Mouse (Mus musculus): ENCODE data around the gene Csrp3. TPM values are rescaled to one million over a fixed set of nuclear protein-coding genes. Genes with fewer than 3 reads are reported as not detected.

Csrp3 gene
- polyA plus RNA-seq, 1 experiment from 2014 or later, result 1,982 TPM

DNA sequence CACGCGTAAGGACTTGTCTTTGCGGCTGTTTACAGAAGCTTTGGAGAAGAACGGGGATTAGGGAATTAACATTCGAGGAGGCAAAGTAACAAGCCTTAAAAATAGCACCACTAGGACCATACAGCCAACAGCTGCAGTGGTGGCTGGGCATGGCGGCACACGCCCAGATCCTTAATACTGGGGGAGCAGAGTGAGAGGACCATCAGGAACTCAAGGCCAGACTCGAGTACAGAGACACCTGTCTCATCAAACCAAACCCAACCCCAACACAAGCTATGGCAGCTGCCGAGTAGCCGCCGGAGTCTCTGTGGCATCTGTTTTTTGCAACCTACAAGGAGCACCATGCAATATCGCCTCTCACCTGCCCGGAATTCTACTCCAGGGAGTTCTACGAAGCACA lies 27.3 kb upstream of the Csrp3 start:
- no peak for ATAC-seq (replicated peaks; ENCODE audit: extremely low read depth, insufficient read depth, low FRiP score)
- H3K27ac ChIP-seq (ENCODE audit: low read length), result peak overlapping the region; percentile 23
- H3K36me3 ChIP-seq (ENCODE audit: control insufficient read depth, insufficient read depth), result peaks cover 62% of the 10 kb centered on the region
- no peak overlapping the region for H3K4me3 ChIP-seq (ENCODE audit: low read length)
- H3K4me1 ChIP-seq (ENCODE audit: control insufficient read depth, insufficient read depth, low read length), result peaks cover 11% of the 10 kb centered on the region
- H3K27me3 ChIP-seq (ENCODE audit: control insufficient read depth, insufficient read depth, low read length), result no peaks in the 10 kb centered on the region
- H3K4me2 ChIP-seq (ENCODE audit: low read depth, low read length), result no peak overlapping the region
- 81% methylated on average over 14 of the region's 14 CpGs for WGBS
- H3K9ac ChIP-seq (ENCODE audit: low read length), result no peak overlapping the region
- H3K9me3 ChIP-seq (replicated peaks; ENCODE audit: control insufficient read depth, low read length), result no peaks in the 10 kb centered on the region

DNA sequence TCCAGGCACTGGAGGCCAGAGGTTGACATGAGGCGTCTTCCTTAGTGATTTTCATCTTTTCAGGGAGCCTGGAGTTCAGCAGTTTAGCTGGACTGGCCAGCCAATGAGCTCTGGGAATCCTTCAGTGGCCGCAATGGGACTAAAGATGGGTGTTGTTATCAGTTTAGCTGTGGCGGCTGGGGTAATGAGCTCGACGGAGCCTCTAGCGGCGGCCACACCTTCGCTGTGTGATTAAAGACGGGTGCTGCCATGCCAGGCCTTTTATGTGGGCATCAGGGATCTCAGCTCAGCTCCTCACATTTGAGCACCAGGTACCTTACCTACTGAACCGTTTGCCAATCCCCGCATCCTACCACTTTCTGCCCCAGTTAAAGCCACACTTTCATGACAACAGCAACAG lies 23.5 kb upstream of the Csrp3 start:
- H3K27me3 ChIP-seq (ENCODE audit: control insufficient read depth, insufficient read depth, low read length), result no peaks in the 10 kb centered on the region
- H3K4me2 ChIP-seq (ENCODE audit: low read depth, low read length), result no peak overlapping the region
- no peak overlapping the region for H3K4me3 ChIP-seq (ENCODE audit: low read length)
- H3K27ac ChIP-seq (ENCODE audit: low read length), result no peak overlapping the region
- H3K9me3 ChIP-seq (replicated peaks; ENCODE audit: control insufficient read depth, low read length), result no peaks in the 10 kb centered on the region
- 78% methylated on average over 11 of the region's 11 CpGs for WGBS
- H3K4me1 ChIP-seq (ENCODE audit: control insufficient read depth, insufficient read depth, low read length), result no peaks in the 10 kb centered on the region; the same call in 1 of the 2 replicates
- H3K36me3 ChIP-seq (ENCODE audit: control insufficient read depth, insufficient read depth), result peaks cover 79% of the 10 kb centered on the region
- no peak for ATAC-seq (replicated peaks; ENCODE audit: extremely low read depth, insufficient read depth, low FRiP score)
- H3K9ac ChIP-seq (ENCODE audit: low read length), result no peak overlapping the region

DNA sequence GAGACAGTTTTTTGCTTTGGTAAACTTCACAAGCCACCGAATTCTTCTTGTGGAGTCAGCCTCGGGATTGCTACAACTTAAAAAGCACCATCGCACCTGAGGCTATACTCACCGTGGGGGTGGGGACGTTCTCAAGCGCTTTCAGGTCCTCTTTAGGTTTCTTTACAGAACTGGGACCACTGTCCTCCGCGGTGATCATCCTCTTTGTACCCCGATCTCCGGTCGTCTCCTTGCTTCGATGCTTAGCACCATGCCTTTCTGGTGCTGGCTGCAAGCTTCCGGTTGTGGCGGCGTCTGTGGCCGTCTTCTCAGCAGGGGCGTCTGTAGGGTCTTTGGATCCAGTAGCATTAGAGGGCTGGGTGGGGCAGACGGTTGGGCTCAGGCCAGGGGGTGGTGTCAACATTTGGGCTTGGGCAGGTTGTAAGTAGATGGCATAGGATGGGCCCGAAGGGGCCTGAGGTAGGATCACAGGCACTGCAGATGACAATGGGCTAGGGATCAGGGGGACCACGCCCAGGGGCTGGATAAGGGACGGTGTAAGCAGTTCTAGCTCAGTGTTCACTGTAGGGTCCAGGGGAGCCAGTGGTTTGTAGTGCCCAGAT lies 22.8 kb upstream of the Csrp3 start:
- WGBS, result 95% methylated on average over 21 of the region's 21 CpGs
- Histone ChIP-seq H3K36me3 (ENCODE audit: control insufficient read depth, insufficient read depth) (peaks cover 77% of the 10 kb centered on the region), H3K4me2 (ENCODE audit: low read depth, low read length) (no peak overlapping the region), H3K4me3 (ENCODE audit: low read length) (no peak overlapping the region), H3K27ac (ENCODE audit: low read length) (no peak overlapping the region), H3K9me3 (replicated peaks; ENCODE audit: control insufficient read depth, low read length) (no peaks in the 10 kb centered on the region), H3K27me3 (ENCODE audit: control insufficient read depth, insufficient read depth, low read length) (no peaks in the 10 kb centered on the region), H3K9ac (ENCODE audit: low read length) (no peak overlapping the region), H3K4me1 (ENCODE audit: control insufficient read depth, insufficient read depth, low read length) (no peaks in the 10 kb centered on the region; the same call in 1 of the 2 replicates)
- no peak for ATAC-seq (replicated peaks; ENCODE audit: extremely low read depth, insufficient read depth, low FRiP score)

DNA sequence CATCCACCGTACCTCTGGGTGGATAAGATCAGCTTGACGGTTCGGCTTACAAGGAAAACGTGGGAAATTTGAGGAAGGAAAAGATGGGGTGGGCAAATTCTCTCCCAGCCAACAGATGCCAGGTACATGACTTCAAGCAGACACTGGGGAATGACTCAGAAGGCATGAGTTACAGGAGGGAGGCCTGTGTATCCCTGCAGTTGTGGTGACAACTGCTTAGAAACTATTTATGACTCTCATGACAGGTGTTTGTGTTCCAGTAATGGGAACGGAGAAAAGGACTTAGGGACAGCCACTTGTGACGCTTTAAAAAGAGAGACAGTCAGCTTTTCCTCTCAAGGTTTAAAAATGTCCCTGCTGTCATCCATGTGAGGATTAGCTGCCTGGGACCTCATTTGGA lies 22.3 kb upstream of the Csrp3 start:
- H3K27ac ChIP-seq (ENCODE audit: low read length), result no peak overlapping the region
- no peak overlapping the region for H3K9ac ChIP-seq (ENCODE audit: low read length)
- WGBS, result 73% methylated on average over 6 of the region's 6 CpGs
- peaks cover 75% of the 10 kb centered on the region for H3K36me3 ChIP-seq (ENCODE audit: control insufficient read depth, insufficient read depth)
- no peaks in the 10 kb centered on the region; the same call in 1 of the 2 replicates for H3K4me1 ChIP-seq (ENCODE audit: control insufficient read depth, insufficient read depth, low read length)
- ATAC-seq (replicated peaks; ENCODE audit: extremely low read depth, insufficient read depth, low FRiP score), result no peak
- H3K4me2 ChIP-seq (ENCODE audit: low read depth, low read length), result no peak overlapping the region
- H3K27me3 ChIP-seq (ENCODE audit: control insufficient read depth, insufficient read depth, low read length), result no peaks in the 10 kb centered on the region
- no peak overlapping the region for H3K4me3 ChIP-seq (ENCODE audit: low read length)
- H3K9me3 ChIP-seq (replicated peaks; ENCODE audit: control insufficient read depth, low read length), result no peaks in the 10 kb centered on the region

DNA sequence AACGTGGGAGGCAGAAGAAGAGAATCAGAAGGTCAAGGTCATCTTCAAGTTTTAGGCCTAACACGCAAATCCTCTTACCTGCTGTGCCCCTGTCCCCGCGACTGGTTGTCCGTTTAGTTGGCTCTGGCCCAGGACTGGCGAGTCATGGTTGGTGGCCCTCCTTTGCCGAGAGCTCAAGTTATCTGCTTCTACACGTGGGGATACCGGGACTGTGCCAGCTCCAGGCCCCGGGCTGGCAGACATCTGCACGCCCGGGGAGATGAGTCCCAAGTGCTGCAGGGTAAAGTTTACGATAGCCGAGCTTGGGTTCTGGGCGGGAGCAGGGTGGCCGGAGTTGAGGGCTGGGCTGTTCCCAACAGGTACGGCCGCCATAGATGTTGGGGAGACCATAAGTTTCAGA lies 19.7 kb upstream of the Csrp3 start:
- Histone ChIP-seq H3K4me2 (ENCODE audit: low read depth, low read length) (no peak overlapping the region), H3K36me3 (ENCODE audit: control insufficient read depth, insufficient read depth) (peaks cover 52% of the 10 kb centered on the region), H3K27ac (ENCODE audit: low read length) (no peak overlapping the region), H3K27me3 (ENCODE audit: control insufficient read depth, insufficient read depth, low read length) (no peaks in the 10 kb centered on the region), H3K9me3 (replicated peaks; ENCODE audit: control insufficient read depth, low read length) (no peaks in the 10 kb centered on the region), H3K4me3 (ENCODE audit: low read length) (no peak overlapping the region), H3K4me1 (ENCODE audit: control insufficient read depth, insufficient read depth, low read length) (no peaks in the 10 kb centered on the region), H3K9ac (ENCODE audit: low read length) (no peak overlapping the region)
- 80% methylated on average over 18 of the region's 18 CpGs for WGBS
- ATAC-seq (replicated peaks; ENCODE audit: extremely low read depth, insufficient read depth, low FRiP score), result no peak

DNA sequence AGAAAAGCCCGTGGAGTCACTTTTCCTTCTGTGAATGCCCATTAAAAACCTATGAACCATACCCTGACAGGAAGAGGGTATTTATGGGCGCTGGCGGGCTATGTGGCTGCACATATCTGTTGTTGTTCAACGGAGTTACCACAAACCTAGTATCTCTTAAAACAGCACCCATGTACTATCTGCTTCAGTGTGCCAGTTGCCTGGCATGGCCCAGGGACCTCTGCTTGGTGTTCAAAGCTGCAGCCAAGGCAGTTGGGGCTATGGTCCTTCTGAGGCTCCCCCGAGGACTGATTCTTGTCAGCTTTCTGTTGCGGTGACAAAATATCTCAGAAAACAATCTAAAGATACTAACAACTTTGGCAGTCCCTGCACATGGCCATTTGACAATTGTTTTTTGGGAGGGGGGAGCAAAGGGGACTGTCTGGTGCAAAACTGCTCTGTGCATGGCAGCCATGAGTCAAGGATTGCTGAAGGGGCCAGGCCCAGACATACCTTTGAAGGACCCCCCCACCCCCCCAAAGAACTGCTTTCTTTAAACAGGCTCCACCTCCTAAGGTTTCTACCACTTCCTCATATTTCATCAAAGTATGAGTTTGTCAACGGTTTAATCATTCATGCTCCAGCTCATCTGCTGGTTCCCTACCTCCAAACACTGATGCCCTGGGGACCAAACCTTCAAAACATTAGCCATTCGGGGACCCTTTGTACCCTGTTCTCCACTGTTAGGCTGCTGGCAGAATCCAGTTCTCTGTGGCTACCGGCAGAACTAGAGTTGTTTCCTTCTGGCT lies 17.0 kb upstream of the Csrp3 start:
- H3K27me3 ChIP-seq (ENCODE audit: control insufficient read depth, insufficient read depth, low read length), result no peaks in the 10 kb centered on the region
- H3K9me3 ChIP-seq (replicated peaks; ENCODE audit: control insufficient read depth, low read length), result no peaks in the 10 kb centered on the region
- peaks cover 29% of the 10 kb centered on the region for H3K36me3 ChIP-seq (ENCODE audit: control insufficient read depth, insufficient read depth)
- no peak overlapping the region for H3K27ac ChIP-seq (ENCODE audit: low read length)
- peaks cover 5% of the 10 kb centered on the region for H3K4me1 ChIP-seq (ENCODE audit: control insufficient read depth, insufficient read depth, low read length)
- H3K9ac ChIP-seq (ENCODE audit: low read length), result no peak overlapping the region
- no peak for ATAC-seq (replicated peaks; ENCODE audit: extremely low read depth, insufficient read depth, low FRiP score)
- WGBS, result 83% methylated on average over 9 of the region's 9 CpGs
- no peak overlapping the region for H3K4me3 ChIP-seq (ENCODE audit: low read length)
- H3K4me2 ChIP-seq (ENCODE audit: low read depth, low read length), result no peak overlapping the region

DNA sequence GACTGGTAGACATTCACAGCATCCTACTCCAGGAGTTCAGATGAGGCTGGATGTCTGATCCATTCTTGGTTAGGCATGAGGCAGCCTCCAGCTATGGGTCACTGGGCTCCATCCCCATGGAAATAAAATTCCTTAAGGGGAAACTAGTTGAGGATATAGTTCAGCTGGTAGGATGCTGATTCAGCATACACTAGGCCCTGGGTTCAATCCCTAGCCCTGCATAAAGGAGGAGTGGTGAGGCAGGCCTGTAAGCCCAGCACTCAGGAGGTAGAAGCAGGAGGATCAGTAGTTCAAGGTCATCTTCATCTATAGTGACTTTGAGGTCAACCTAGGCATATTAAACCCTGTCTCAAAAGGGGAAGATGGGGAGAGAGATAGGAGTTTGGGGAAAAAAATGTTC lies 16.4 kb upstream of the Csrp3 start:
- no peak overlapping the region for H3K9ac ChIP-seq (ENCODE audit: low read length)
- no peak overlapping the region for H3K27ac ChIP-seq (ENCODE audit: low read length)
- H3K27me3 ChIP-seq (ENCODE audit: control insufficient read depth, insufficient read depth, low read length), result no peaks in the 10 kb centered on the region
- no peak overlapping the region for H3K4me3 ChIP-seq (ENCODE audit: low read length)
- H3K9me3 ChIP-seq (replicated peaks; ENCODE audit: control insufficient read depth, low read length), result no peaks in the 10 kb centered on the region
- H3K4me1 ChIP-seq (ENCODE audit: control insufficient read depth, insufficient read depth, low read length), result peaks cover 6% of the 10 kb centered on the region
- H3K4me2 ChIP-seq (ENCODE audit: low read depth, low read length), result no peak overlapping the region
- ATAC-seq (replicated peaks; ENCODE audit: extremely low read depth, insufficient read depth, low FRiP score), result no peak
- H3K36me3 ChIP-seq (ENCODE audit: control insufficient read depth, insufficient read depth), result peaks cover 24% of the 10 kb centered on the region

DNA sequence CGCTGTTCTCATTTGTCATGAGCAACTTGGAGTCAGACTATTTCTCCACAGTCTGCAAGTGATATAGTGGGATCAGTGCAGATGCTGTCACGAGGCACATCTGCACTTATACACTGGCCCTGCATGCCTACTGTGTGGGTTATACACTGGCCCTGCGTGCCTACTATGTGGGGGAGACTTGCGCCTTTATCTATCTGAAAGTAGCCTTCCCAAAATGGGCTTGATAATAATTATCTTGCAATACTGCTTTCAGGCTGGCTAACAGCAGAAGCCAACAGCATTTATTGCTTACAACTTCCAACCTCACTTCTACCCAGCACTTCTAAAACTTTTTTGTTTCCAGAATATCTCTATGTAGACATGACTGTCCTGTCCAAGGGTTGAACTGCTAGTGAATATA lies 14.0 kb upstream of the Csrp3 start:
- no peak overlapping the region for H3K4me2 ChIP-seq (ENCODE audit: low read depth, low read length)
- no peaks in the 10 kb centered on the region for H3K9me3 ChIP-seq (replicated peaks; ENCODE audit: control insufficient read depth, low read length)
- H3K4me1 ChIP-seq (ENCODE audit: control insufficient read depth, insufficient read depth, low read length), result peaks cover 9% of the 10 kb centered on the region
- H3K27ac ChIP-seq (ENCODE audit: low read length), result no peak overlapping the region
- no peak for ATAC-seq (replicated peaks; ENCODE audit: extremely low read depth, insufficient read depth, low FRiP score)
- H3K27me3 ChIP-seq (ENCODE audit: control insufficient read depth, insufficient read depth, low read length), result no peaks in the 10 kb centered on the region
- WGBS, result 82% methylated on average over 4 of the region's 4 CpGs
- H3K36me3 ChIP-seq (ENCODE audit: control insufficient read depth, insufficient read depth), result peaks cover 6% of the 10 kb centered on the region; the same call in 1 of the 2 replicates
- no peak overlapping the region for H3K4me3 ChIP-seq (ENCODE audit: low read length)
- no peak overlapping the region for H3K9ac ChIP-seq (ENCODE audit: low read length)

DNA sequence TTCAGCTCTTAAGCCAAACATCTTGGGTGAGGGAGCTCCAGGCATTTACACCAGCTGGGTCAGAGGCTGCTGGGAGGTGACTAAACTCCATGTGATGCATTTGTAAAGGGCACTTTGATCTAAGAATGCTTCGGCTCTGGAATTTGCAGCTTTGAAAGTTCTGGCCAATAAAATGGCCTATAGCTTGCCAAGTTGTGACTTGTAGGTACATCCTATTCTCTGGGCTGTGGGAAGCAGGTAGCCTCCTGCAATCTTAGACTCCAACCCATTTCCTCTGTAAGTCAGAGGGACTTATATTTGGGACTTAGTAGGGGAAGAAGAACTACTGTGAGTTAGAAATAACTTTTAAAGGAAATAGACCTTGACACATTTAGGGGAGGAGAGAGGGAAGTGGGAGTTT lies 13.1 kb upstream of the Csrp3 start:
- Histone ChIP-seq H3K27me3 (ENCODE audit: control insufficient read depth, insufficient read depth, low read length) (no peaks in the 10 kb centered on the region), H3K27ac (ENCODE audit: low read length) (no peak overlapping the region), H3K36me3 (ENCODE audit: control insufficient read depth, insufficient read depth) (peaks cover 4% of the 10 kb centered on the region; the same call in 1 of the 2 replicates), H3K4me2 (ENCODE audit: low read depth, low read length) (no peak overlapping the region), H3K4me3 (ENCODE audit: low read length) (no peak overlapping the region), H3K4me1 (ENCODE audit: control insufficient read depth, insufficient read depth, low read length) (peaks cover 12% of the 10 kb centered on the region), H3K9me3 (replicated peaks; ENCODE audit: control insufficient read depth, low read length) (no peaks in the 10 kb centered on the region), H3K9ac (ENCODE audit: low read length) (no peak overlapping the region)
- WGBS, result 27% methylated on average over 1 of the region's 1 CpGs
- no peak for ATAC-seq (replicated peaks; ENCODE audit: extremely low read depth, insufficient read depth, low FRiP score)

Data from heart, embryonic 16.5 days (tissue).